Mouse (Mus musculus): Measurements from ENCODE around the gene Rbbp4. TPM values are rescaled to one million over a fixed set of nuclear protein-coding genes. Genes with fewer than 3 reads are reported as not detected.

The Rbbp4 gene
- polyA plus RNA-seq, 1 experiment from 2014 or later, result 153 TPM

DNA sequence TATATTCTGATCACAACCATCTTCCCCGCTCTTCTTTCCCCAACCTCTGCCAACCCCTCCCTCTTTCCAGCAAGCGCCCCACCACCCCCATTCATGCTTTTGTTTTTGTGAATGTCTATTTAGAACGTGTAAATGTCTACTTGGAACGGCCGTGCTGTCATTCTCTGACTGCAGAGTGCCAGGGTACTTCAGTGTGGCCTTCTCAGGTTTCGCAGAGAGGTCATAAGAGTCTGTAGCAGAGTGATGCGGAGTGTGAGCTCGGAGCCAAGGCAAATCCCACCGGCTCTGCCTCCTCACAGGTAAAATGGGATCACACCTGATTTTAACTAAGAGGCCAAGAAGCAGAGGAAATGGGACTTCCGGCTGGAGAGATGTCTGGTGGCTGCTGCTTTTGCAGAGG is 36.0 kb downstream of the Rbbp4 start:
- no peak overlapping the region for H3K27ac ChIP-seq (replicated peaks)
- DNase-seq (ENCODE audit: low spot score), result no peak
- no peak overlapping the region for H3K4me2 ChIP-seq (replicated peaks; ENCODE audit: low read depth)
- H3K27me3 ChIP-seq (ENCODE audit: control insufficient read depth, insufficient read depth, low read length), result no peaks in the 10 kb centered on the region
- H3K36me3 ChIP-seq (ENCODE audit: control insufficient read depth, insufficient read depth, low read length), result no peaks in the 10 kb centered on the region
- H3K4me1 ChIP-seq (replicated peaks; ENCODE audit: control insufficient read depth, insufficient read depth), result 0 out of 2 replicates have a peak, but pooled peaks cover 3% of the 10 kb centered on the region
- WGBS, result 55% methylated on average over 10 of the region's 10 CpGs
- no peak for ATAC-seq (ENCODE audit: low FRiP score, low TSS enrichment)
- TF ChIP-seq CTCF (IDR thresholded peaks at IDR 0.05; ENCODE audit: low read depth) (no peak), EP300 (optimal IDR thresholded peaks at IDR 0.05) (no peak)
- no peaks in the 10 kb centered on the region for H3K9me3 ChIP-seq (ENCODE audit: control insufficient read depth, low read length)
- H3K4me3 ChIP-seq (ENCODE audit: low read depth, low read length), result no peak overlapping the region
- H3K9ac ChIP-seq (ENCODE audit: low read length), result no peak overlapping the region

DNA sequence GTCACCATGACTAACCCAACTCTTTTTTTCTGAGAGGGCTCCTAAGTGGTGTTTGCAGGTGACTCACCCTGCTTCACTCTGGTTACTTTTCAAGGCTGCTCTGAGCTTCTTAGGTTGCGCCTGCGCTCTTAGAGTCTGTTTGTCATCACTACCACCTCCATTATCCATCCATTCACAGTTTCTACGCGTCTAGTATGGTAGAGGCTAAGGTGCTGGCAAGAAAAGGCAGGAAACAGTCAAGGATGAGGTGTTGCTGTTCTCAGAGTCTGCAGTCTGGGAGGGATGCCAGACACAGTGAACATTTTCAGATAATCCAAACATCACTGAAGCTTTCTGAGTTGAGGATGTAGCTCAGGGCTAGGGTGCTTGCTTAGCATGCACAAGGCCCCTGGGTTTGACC is 37.4 kb downstream of the Rbbp4 start:
- H3K4me3 ChIP-seq (ENCODE audit: low read depth, low read length), result no peak overlapping the region
- TF ChIP-seq EP300 (optimal IDR thresholded peaks at IDR 0.05) (no peak), CTCF (IDR thresholded peaks at IDR 0.05; ENCODE audit: low read depth) (no peak)
- 55% methylated on average over 4 of the region's 4 CpGs for WGBS
- no peaks in the 10 kb centered on the region for H3K9me3 ChIP-seq (ENCODE audit: control insufficient read depth, low read length)
- no peak overlapping the region; the same call in 1 of the 2 replicates for H3K4me2 ChIP-seq (replicated peaks; ENCODE audit: low read depth)
- H3K36me3 ChIP-seq (ENCODE audit: control insufficient read depth, insufficient read depth, low read length), result no peaks in the 10 kb centered on the region
- ATAC-seq (ENCODE audit: low FRiP score, low TSS enrichment), result peak; percentile 65; the same call in 1 of the 2 replicates
- peak overlapping the region; percentile 53; the same call in 1 of the 2 replicates for H3K27ac ChIP-seq (replicated peaks)
- H3K27me3 ChIP-seq (ENCODE audit: control insufficient read depth, insufficient read depth, low read length), result no peaks in the 10 kb centered on the region
- peak; percentile 24 for DNase-seq (ENCODE audit: low spot score)
- 0 out of 2 replicates have a peak, but pooled peaks cover 3% of the 10 kb centered on the region for H3K4me1 ChIP-seq (replicated peaks; ENCODE audit: control insufficient read depth, insufficient read depth)
- H3K9ac ChIP-seq (ENCODE audit: low read length), result no peak overlapping the region

DNA sequence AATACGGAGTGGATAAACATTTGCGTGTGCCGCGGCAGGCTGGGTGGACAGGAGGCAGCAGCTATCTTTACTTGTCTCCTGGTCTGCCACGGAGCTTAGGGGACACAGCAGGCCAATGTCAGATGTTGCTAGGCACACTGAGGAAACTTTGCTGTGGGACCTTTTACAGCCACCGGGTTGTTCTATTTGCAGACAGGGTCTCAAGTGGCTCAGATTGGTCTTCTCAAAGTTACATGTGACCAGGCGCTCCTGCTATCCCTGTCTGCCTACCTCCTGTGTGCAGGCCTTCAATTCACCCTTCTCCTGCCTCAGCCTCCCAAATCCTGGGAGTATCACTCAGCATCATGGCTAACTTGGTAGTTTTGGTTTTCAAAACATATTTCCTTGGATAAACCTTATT is 39.1 kb downstream of the Rbbp4 start:
- no peaks in the 10 kb centered on the region for H3K36me3 ChIP-seq (ENCODE audit: control insufficient read depth, insufficient read depth, low read length)
- 0 out of 2 replicates have a peak, but pooled peaks cover 3% of the 10 kb centered on the region for H3K4me1 ChIP-seq (replicated peaks; ENCODE audit: control insufficient read depth, insufficient read depth)
- H3K9ac ChIP-seq (ENCODE audit: low read length), result no peak overlapping the region
- H3K9me3 ChIP-seq (ENCODE audit: control insufficient read depth, low read length), result no peaks in the 10 kb centered on the region
- no peak for ATAC-seq (ENCODE audit: low FRiP score, low TSS enrichment)
- no peak overlapping the region for H3K4me3 ChIP-seq (ENCODE audit: low read depth, low read length)
- H3K27ac ChIP-seq (replicated peaks), result no peak overlapping the region
- TF ChIP-seq CTCF (IDR thresholded peaks at IDR 0.05; ENCODE audit: low read depth), result no peak
- no peak for TF ChIP-seq EP300 (optimal IDR thresholded peaks at IDR 0.05)
- H3K27me3 ChIP-seq (ENCODE audit: control insufficient read depth, insufficient read depth, low read length), result no peaks in the 10 kb centered on the region
- DNase-seq (ENCODE audit: low spot score), result no peak
- no peak overlapping the region for H3K4me2 ChIP-seq (replicated peaks; ENCODE audit: low read depth)
- 75% methylated on average over 7 of the region's 7 CpGs for WGBS

DNA sequence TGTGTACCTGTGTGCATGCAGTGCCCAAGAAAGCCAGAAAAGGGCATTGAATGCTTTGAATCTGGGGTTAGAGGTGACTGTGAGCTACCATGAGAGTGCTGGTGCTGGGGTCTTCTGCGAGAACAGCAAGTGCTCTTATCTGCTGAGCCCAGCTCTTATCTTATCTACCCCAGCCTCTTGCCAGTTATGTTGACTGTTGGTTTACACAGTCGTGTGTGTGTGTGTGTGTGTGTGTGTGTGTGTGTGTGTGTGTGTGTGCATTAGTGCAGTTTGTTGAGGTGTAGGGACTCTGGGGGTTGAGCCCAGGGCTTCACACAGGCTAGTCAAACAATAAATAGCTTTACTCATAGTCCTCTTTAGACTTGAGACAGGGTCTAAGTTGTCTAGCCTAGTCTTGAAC is 40.0 kb downstream of the Rbbp4 start:
- DNase-seq (ENCODE audit: low spot score) (no peak), ATAC-seq (ENCODE audit: low FRiP score, low TSS enrichment) (no peak)
- WGBS, result 18% methylated on average over 2 of the region's 2 CpGs
- Histone ChIP-seq H3K4me1 (replicated peaks; ENCODE audit: control insufficient read depth, insufficient read depth) (0 out of 2 replicates have a peak, but pooled peaks cover 3% of the 10 kb centered on the region), H3K27me3 (ENCODE audit: control insufficient read depth, insufficient read depth, low read length) (no peaks in the 10 kb centered on the region), H3K36me3 (ENCODE audit: control insufficient read depth, insufficient read depth, low read length) (no peaks in the 10 kb centered on the region), H3K4me2 (replicated peaks; ENCODE audit: low read depth) (no peak overlapping the region), H3K4me3 (ENCODE audit: low read depth, low read length) (no peak overlapping the region), H3K27ac (replicated peaks) (no peak overlapping the region), H3K9me3 (ENCODE audit: control insufficient read depth, low read length) (no peaks in the 10 kb centered on the region), H3K9ac (ENCODE audit: low read length) (no peak overlapping the region)
- no peak for TF ChIP-seq EP300 (optimal IDR thresholded peaks at IDR 0.05)
- no peak for TF ChIP-seq CTCF (IDR thresholded peaks at IDR 0.05; ENCODE audit: low read depth)

DNA sequence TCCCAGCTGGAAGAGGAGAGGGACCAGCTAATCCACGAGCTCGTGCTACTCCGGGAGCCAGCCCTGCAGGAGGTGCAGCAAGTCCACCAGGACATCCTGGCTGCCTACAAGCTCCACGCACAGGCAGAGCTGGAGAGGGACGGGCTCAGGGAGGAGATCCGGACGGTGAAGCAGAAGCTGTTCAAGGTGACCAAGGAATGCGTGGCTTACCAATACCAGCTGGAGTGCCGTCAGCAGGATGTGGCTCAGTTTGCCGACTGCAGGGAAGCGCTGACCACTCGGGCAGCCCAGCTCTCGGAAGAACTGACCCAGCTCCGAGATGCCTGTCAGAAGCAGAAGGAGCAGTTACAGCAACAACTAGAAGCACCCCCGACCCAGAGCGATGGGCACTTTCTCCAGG is 41.5 kb downstream of the Rbbp4 start:
- 44% methylated on average over 16 of the region's 16 CpGs for WGBS
- Histone ChIP-seq H3K4me1 (replicated peaks; ENCODE audit: control insufficient read depth, insufficient read depth) (0 out of 2 replicates have a peak, but pooled peaks cover 3% of the 10 kb centered on the region), H3K9me3 (ENCODE audit: control insufficient read depth, low read length) (no peaks in the 10 kb centered on the region), H3K4me2 (replicated peaks; ENCODE audit: low read depth) (no peak overlapping the region), H3K4me3 (ENCODE audit: low read depth, low read length) (no peak overlapping the region), H3K27ac (replicated peaks) (no peak overlapping the region), H3K9ac (ENCODE audit: low read length) (no peak overlapping the region), H3K27me3 (ENCODE audit: control insufficient read depth, insufficient read depth, low read length) (no peaks in the 10 kb centered on the region), H3K36me3 (ENCODE audit: control insufficient read depth, insufficient read depth, low read length) (no peaks in the 10 kb centered on the region)
- TF ChIP-seq EP300 (optimal IDR thresholded peaks at IDR 0.05) (no peak), CTCF (IDR thresholded peaks at IDR 0.05; ENCODE audit: low read depth) (no peak)
- ATAC-seq (ENCODE audit: low FRiP score, low TSS enrichment) (no peak), DNase-seq (ENCODE audit: low spot score) (no peak)

DNA sequence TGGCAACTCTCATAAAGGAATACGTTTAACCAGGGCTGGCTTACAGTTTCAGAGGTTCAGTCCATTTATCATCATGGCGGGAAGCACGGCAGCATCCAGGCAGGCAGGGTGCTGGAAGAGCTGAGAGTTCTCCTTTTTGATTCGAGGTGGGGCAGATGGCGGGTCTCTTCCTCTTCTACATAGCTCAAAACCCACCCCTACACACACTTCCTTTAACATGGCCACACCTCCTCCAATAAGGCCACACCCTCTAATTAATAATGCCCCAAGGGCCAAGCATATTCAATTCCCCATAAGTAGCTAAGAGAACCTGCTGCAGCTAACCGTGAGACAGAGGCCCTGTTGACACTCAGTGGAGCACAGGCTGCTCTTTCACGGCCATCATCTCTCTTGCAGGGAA is 42.3 kb downstream of the Rbbp4 start:
- H3K27ac ChIP-seq (replicated peaks), result no peak overlapping the region
- H3K4me1 ChIP-seq (replicated peaks; ENCODE audit: control insufficient read depth, insufficient read depth), result no peaks in the 10 kb centered on the region
- WGBS, result 67% methylated on average over 7 of the region's 7 CpGs
- no peaks in the 10 kb centered on the region for H3K27me3 ChIP-seq (ENCODE audit: control insufficient read depth, insufficient read depth, low read length)
- DNase-seq (ENCODE audit: low spot score) (no peak), ATAC-seq (ENCODE audit: low FRiP score, low TSS enrichment) (no peak)
- H3K36me3 ChIP-seq (ENCODE audit: control insufficient read depth, insufficient read depth, low read length), result no peaks in the 10 kb centered on the region
- H3K4me2 ChIP-seq (replicated peaks; ENCODE audit: low read depth), result no peak overlapping the region
- no peak overlapping the region for H3K4me3 ChIP-seq (ENCODE audit: low read depth, low read length)
- H3K9me3 ChIP-seq (ENCODE audit: control insufficient read depth, low read length), result no peaks in the 10 kb centered on the region
- no peak for TF ChIP-seq CTCF (IDR thresholded peaks at IDR 0.05; ENCODE audit: low read depth)
- TF ChIP-seq EP300 (optimal IDR thresholded peaks at IDR 0.05), result no peak
- no peak overlapping the region for H3K9ac ChIP-seq (ENCODE audit: low read length)
